Mouse (Mus musculus) heart, postnatal 0 days (tissue): ENCODE data around the gene Gm49380.
A peak's percentile ranks its signal among the peaks of the same experiment; 100 is the strongest.

ENCODE experiments used
- CTCF ChIP-seq: IDR thresholded peaks from 2 replicates; pipeline ENCODE4 v1.5.1; 2016; ENCODE audit warnings: antibody characterized with exemption, control low read depth, low read depth
- EP300 ChIP-seq: IDR thresholded peaks from 2 replicates; pipeline ENCODE4 v1.6.1; 2016; ENCODE audit warnings: antibody characterized with exemption, low read depth

DNA sequence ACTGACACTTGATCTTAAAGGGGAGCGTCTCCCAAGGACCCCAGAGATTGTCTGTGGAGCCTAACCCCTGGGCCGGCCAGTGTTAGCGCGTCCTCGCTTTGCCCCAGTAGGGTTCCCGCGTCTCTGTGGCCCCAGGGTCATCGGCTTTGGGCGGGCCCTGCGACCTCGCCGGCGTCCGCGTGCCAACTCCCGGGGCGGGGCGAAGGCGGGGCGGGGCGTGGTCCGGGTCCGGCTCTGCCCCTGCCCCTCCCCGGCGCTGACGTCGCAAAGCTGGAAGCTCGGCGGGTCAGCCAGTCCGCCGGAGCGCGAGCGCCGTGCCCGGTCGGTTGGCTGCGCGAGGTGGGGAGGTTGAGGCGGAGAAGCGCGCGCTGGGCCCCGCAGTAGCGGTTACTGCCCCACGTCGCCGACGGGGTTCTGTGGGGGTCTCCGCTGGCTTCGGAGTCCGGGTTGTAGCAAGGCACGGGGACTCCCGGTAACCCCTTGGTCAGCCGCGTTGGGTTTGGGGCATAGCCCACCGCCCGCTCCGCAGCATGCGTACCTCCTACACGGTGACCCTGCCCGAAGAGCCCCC, 28.6 kb downstream of the Gm49380 start:
- no peak for TF ChIP-seq CTCF
- 0 out of 2 replicates have a peak, but pooled peaks have one; percentile 58 for TF ChIP-seq EP300
